Mouse (Mus musculus): ENCODE data around the gene Ogfod2. TPM values are rescaled to one million over a fixed set of nuclear protein-coding genes. Genes with fewer than 3 reads are reported as not detected.

Gene Ogfod2
- 10 to 100 TPM in 19 of 26 experiments, 1 to 10 TPM in 7; 5.4 to 44.7 (median 17.3) TPM for total RNA-seq (2018; cell fraction: chromatin; rRNA removed)
- total RNA-seq (2018; cell fraction: cytosol; rRNA removed): 10 to 100 TPM in 20 of 26 experiments, 1 to 10 TPM in 6; 5.9 to 17.9 (median 13.8) TPM
- 10 to 100 TPM in 20 of 26 experiments, 1 to 10 TPM in 6; 4.4 to 32.4 (median 16.5) TPM for total RNA-seq (2018; cell fraction: nucleus; rRNA removed)
- polyA plus RNA-seq (2018): 4.3 to 17.5 TPM (median 13.1 TPM) in 3 replicates

DNA sequence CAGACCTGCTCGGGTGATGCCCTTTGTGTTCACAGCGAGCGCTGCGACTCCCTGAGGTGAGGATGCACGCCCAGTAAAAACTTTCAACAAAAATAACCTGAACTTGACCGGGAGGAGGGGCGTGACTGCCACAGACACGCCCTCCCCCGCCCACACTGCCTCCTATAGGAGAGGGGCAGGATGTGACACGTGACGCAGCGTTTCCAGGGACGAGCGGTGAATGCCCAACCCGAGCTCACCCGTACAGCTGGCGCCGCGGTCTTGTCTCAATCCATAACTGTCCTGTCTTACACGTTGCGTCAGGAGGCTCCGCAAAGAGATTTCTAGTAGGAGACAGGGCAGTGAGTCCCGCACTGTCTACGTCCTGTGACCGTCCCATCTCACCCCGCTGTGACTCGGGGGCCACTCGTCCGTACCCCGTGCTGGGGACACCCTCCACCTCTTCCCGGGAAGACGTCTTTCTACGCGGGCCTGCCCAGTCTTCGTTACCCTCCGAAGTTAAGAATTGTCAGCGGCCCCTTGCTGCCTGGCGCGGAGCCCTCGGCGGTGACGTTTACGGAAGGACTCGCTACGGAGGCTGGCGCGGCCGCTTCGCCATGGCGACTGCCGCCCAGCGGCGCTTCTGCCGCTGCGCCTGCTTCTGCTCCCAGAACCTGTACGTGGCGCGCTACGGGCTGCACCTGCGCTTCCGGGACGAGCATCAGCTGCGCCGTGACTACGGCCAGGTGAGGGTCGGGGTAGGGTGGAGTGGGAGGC is at the start of gene Ogfod2:
Gene Ogfod2, plus strand, starts transcription at position 556 of the 756 bp plus-strand sequence.
- peak within 1 kb of the TSS; percentile 98 for H3K4me3 ChIP-seq (ENCODE audit: inconsistent target)
- H3K79me2 ChIP-seq (ENCODE audit: inconsistent target): peaks cover 14% of the 10 kb centered on the region; the same call in 1 of the 2 replicates
- H3K27ac ChIP-seq: peak within 1 kb of the TSS; percentile 83
- WGBS (ENCODE audit: missing documents): 3% methylated on average over 64 of the region's 66 CpGs
- H3K36me3 ChIP-seq (ENCODE audit: inconsistent target): no peaks in the 10 kb centered on the region

DNA sequence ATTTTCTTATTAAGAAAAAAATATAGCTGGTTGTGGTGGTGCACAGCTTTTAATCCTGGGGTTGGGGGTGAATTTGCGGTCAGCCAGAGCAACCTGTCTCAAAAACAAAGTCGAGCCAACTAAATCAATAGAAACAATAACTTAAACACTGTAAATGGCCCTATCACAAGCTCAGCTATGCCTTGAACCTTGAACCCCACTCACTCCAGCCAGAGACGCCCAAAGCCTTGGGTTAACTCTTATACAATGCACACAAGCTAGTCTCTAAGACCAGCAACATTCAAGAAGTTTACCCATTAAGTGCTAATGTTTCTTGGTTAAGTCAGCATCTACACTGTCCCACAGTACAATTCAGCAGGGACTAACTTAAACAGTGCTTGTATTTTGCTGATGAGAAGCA is 42.4 kb upstream of the Ogfod2 start:
- Histone ChIP-seq H3K36me3 (ENCODE audit: inconsistent target) (no peaks in the 10 kb centered on the region), H3K27ac (no peak overlapping the region), H3K4me3 (ENCODE audit: inconsistent target) (no peak overlapping the region), H3K79me2 (ENCODE audit: inconsistent target) (no peaks in the 10 kb centered on the region)
- WGBS (ENCODE audit: missing documents): 90% methylated on average over 3 of the region's 3 CpGs

DNA sequence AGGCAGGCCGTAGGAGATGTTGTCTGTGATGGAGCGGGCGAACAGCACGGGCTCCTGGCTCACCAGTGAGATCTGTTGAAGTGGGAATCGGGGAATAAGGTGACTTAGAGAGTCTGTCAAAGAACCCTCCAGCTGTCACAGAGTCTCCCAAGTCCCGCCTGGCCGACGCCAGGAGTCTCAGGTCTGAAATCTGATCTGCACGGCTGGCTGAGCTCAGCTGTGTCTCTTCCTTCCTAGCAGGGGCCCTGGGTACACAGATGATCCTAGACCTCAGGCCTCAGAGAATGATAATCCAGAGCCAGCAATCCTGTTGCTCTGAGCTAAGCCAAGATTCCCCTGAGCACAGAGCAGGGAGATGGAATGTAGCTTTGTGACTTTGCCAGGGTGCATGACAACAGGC is 38.4 kb upstream of the Ogfod2 start:
- H3K27ac ChIP-seq: no peak overlapping the region
- H3K4me3 ChIP-seq (ENCODE audit: inconsistent target): no peak overlapping the region
- no peaks in the 10 kb centered on the region for H3K36me3 ChIP-seq (ENCODE audit: inconsistent target)
- H3K79me2 ChIP-seq (ENCODE audit: inconsistent target): no peaks in the 10 kb centered on the region
- WGBS (ENCODE audit: missing documents): 94% methylated on average over 8 of the region's 9 CpGs

DNA sequence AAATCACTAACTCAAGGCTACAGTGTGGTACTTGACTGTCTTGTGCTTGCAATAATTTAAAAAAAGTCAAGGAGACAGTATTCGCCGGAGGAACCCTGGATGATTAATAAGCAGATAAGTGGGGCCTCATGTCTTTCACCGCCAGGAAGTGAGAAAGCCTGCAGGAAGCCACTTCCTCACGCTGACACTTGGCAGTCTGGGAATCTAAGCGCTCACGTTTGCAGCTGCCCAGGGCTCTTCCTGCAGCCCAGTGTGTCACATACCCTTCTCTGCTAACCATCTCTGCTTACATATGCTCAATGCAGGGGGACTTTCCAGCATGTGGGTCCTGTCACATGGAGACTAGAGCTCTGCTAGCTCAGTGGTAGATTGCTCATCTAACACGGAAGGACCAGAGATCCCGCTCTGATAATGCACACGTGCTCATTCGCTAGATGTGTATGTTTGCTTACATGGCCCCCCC is 37.2 kb upstream of the Ogfod2 start:
- peak overlapping the region; percentile 58 for H3K27ac ChIP-seq
- no peaks in the 10 kb centered on the region for H3K79me2 ChIP-seq (ENCODE audit: inconsistent target)
- H3K4me3 ChIP-seq (ENCODE audit: inconsistent target): no peak overlapping the region
- no peaks in the 10 kb centered on the region for H3K36me3 ChIP-seq (ENCODE audit: inconsistent target)
- 2% methylated on average over 10 of the region's 10 CpGs for WGBS (ENCODE audit: missing documents)

DNA sequence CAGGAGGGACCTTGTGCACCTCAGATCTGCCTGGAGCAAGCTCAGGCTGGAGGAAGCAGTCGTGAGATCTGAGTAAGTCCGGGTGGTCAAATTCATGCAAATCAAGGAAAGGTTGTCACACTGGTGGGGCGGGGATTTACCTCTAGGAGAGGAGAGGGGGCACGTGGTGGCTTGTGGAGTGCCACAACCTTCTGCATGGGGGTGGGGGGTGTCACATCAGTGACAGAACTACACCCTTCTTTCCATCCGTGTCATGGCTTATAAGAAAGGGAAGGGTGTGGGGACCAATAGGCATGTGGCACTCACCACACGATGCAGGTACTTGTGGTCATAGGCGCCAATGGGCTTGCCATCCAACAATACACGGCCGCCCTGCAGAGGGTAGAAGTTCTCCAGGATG is 36.4 kb upstream of the Ogfod2 start:
- Histone ChIP-seq H3K27ac (peak overlapping the region; percentile 58), H3K36me3 (ENCODE audit: inconsistent target) (no peaks in the 10 kb centered on the region), H3K79me2 (ENCODE audit: inconsistent target) (no peaks in the 10 kb centered on the region), H3K4me3 (ENCODE audit: inconsistent target) (no peak overlapping the region)
- 42% methylated on average over 9 of the region's 9 CpGs for WGBS (ENCODE audit: missing documents)

DNA sequence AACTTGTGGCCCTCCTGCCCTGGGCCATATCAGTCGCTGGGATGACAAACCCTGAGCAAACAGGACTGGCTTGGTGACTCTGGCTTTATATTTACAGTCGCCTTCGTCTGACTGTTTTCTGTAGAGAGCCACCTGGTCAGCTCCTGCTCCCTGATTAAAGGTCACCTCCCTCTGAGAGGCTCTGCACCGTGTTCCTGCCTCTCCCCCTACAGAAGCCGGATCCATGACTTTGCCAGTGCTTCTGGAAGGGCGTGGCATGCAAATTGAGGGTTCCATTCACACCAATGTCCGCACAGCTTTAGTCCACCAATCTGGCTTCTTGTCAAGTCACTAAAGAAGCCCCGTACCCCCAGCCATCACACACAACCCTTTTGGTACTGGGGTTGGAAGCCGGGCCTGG is 35.5 kb upstream of the Ogfod2 start:
- Histone ChIP-seq H3K4me3 (ENCODE audit: inconsistent target) (no peak overlapping the region), H3K36me3 (ENCODE audit: inconsistent target) (no peaks in the 10 kb centered on the region), H3K79me2 (ENCODE audit: inconsistent target) (no peaks in the 10 kb centered on the region), H3K27ac (no peak overlapping the region; the same call in 1 of the 2 replicates)
- 93% methylated on average over 9 of the region's 9 CpGs for WGBS (ENCODE audit: missing documents)

DNA sequence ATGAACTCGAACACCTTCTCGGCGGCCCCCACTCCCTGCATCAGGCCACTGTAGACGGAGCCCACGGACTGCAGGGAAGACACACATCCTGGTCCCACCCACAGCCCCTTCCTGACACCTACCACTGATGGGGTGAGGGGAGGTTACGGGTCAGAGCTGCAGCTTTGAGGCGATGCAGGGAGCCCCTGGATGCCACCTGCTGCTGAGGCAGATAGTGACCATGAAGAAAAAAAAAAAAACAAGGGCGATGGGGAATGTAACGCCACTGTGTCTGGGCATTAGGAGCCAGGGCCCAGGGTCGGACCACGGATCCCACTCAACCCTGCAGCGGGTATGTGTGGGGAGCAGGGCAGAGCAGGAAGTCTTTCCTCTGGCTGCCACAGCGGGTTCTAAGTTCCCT is 34.9 kb upstream of the Ogfod2 start:
- Histone ChIP-seq H3K27ac (no peak overlapping the region), H3K4me3 (ENCODE audit: inconsistent target) (no peak overlapping the region), H3K36me3 (ENCODE audit: inconsistent target) (no peaks in the 10 kb centered on the region), H3K79me2 (ENCODE audit: inconsistent target) (no peaks in the 10 kb centered on the region)
- 64% methylated on average over 13 of the region's 13 CpGs for WGBS (ENCODE audit: missing documents)

DNA sequence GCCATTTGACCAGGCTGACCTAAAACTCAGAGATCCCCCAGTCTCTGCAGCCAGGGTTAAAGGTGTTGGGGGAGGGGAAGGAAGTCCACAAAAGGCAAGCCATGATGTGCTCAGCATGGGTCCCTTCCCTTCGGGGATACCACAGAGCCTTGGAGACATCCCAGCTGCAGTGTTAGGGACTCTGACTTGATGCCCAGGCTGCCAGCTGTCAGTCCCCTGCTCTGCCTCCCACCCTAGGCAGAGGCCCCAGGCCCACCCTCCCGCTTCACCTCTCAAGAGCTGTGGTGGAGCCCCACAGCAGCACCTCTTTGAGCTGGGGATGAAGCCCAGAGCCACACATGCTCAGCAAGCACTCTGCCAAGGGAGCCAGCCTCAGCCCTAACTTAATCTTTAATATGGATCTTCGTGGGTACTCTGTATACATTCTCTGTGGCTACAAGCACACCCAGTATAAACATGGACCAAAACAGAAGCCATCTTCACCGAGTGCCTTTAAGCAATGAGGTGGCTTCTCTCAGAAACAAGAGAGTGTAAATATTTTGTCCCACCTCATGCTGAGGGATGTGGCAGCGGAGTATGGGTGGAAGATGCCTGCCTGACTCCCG is 34.1 kb upstream of the Ogfod2 start:
- WGBS (ENCODE audit: missing documents): 80% methylated on average over 6 of the region's 6 CpGs
- Histone ChIP-seq H3K36me3 (ENCODE audit: inconsistent target) (no peaks in the 10 kb centered on the region), H3K79me2 (ENCODE audit: inconsistent target) (no peaks in the 10 kb centered on the region), H3K27ac (no peak overlapping the region), H3K4me3 (ENCODE audit: inconsistent target) (no peak overlapping the region)

DNA sequence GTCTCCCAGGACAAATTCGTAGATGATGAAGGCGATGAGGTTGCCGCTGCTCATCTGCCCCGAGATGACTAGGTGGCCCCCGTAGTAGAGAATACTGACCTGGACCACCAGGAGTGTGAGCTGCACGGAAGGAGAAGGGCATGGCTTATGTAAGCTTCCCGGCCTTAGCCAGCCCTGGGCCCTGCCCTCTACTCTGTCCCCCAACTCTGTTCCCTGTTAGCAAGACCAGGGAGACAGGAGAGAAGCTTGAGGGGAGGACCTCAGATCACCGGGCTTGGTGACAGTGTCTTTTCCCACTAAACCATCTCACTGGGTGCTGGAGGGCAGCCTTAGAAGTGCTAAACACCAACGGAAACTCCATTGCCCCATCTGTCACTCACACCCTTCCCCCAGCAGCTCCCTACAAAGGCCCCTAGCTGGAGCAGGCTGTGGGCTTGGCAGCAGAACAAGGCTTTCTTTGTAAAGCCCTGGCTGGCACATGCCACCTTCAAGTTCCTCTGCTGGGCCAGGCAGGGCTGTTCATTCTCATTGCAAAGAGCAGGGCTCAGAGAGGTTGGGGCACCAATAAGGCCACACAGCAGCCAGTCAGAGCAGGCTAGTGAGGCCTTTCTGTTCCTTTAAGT is 33.2 kb upstream of the Ogfod2 start:
- Histone ChIP-seq H3K79me2 (ENCODE audit: inconsistent target) (no peaks in the 10 kb centered on the region), H3K36me3 (ENCODE audit: inconsistent target) (no peaks in the 10 kb centered on the region), H3K27ac (no peak overlapping the region), H3K4me3 (ENCODE audit: inconsistent target) (no peak overlapping the region)
- WGBS (ENCODE audit: missing documents): 62% methylated on average over 8 of the region's 9 CpGs

DNA sequence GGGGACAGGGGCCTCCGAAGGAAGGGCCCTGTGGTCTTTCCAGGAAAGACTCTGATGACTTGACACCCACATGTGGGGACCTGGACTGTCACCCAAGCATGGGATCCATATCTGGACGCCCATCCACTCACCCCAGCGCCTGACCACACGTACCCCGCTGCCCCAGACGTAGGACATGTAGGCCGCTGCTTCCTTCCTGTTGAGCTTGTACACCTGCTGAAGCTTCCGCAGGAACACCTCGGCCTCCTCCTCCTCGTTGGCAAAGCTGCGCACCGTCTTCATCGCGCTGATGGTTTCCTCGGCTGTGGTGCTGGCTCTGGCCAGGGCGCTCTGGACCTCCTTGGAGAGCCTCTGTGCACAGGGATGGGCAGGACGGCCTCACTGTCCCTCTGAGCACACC is 32.2 kb upstream of the Ogfod2 start:
- Histone ChIP-seq H3K27ac (no peak overlapping the region), H3K79me2 (ENCODE audit: inconsistent target) (no peaks in the 10 kb centered on the region), H3K36me3 (ENCODE audit: inconsistent target) (no peaks in the 10 kb centered on the region), H3K4me3 (ENCODE audit: inconsistent target) (no peak overlapping the region)
- WGBS (ENCODE audit: missing documents): 72% methylated on average over 17 of the region's 17 CpGs

DNA sequence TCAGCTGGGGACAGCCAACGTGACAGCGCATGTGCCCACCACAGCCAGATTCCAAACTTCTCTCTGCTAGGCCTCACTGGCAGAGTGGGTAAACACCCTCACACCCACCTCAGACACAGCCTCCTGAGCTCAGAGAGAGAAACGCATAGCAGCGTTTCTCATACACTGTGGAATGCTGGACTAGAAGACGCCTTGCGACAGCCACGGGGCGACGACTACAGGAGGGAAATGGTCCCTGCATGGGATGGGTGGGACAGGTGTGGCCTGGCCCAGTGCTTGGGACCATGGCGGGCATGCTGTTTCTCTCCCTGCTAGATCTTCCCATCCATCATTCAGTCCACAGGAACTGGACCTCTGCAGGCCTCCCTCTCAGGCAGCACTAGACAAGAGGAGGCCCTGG is 29.6 kb upstream of the Ogfod2 start:
- no peaks in the 10 kb centered on the region for H3K79me2 ChIP-seq (ENCODE audit: inconsistent target)
- no peak overlapping the region for H3K27ac ChIP-seq
- H3K4me3 ChIP-seq (ENCODE audit: inconsistent target): no peak overlapping the region
- no peaks in the 10 kb centered on the region for H3K36me3 ChIP-seq (ENCODE audit: inconsistent target)
- WGBS (ENCODE audit: missing documents): 95% methylated on average over 10 of the region's 10 CpGs

DNA sequence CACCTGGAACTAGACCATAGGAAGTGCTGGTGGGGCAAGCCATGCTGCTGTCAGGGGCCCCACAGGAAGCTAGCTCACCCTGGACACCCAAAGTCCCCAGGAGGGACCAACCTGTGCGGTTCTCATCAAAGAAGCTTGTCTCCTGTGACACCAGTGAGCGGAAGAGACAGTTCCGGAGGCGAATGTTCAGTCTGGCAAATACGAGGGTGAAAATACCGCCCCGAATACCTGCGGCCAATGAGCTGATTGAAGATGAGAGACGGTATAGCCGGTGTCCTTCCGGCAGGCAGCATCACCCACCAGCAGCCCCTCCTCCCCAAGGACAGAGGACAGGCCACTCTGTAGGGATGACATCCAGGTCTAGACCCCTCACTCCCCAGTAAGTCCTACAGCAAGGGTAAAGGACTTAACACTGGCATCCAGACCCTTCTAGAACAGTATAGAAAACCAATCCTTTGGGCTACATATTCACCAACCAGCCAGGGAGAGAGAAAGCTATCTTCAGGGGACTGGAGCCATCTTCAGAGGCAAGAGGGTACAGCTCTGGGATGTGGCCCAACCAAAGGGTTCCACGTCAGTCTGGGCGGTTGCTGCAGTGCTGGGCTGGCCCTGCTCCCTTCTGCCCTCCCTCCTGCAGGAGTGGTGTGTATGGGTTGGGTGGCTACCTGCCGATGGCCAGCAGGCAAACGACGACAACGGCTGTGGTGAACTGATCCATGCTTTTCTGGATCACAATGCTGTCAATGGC is 29.0 kb upstream of the Ogfod2 start:
- 94% methylated on average over 17 of the region's 17 CpGs for WGBS (ENCODE audit: missing documents)
- no peak overlapping the region for H3K27ac ChIP-seq

DNA sequence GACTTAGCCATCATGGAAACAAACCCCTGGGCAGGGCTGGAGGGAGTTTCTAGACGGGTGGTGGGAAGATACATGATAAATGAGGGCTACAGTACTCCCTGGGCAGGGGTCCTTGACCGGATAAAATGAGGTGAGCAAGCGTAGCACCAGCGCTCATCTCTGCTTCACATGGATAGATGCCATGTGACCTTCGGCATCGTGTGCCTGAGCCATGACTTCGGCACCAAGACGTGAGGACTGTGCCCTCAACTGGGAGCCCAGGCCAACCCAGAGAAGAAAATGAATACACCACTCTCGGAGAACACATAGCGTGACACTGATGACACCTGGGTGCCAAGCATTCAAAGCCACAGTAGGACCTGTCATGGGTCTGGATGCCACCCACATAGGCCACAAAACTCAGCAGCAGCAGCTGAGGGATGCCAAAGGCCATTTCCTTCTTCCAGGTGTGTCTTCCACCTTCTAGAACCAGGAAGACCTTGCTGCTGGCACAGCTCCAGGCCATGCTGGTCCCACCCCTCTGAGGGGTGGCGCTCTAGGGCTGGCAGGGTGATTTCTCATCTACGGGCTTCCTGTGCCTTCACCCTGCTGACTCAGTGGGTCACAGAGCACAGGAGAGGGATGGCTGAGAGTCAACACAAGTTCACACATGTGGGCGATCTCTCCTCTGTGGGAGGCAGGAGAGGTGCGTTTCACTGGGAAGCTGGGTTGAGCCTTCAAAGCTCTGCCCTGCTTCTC is 28.1 kb upstream of the Ogfod2 start:
- Histone ChIP-seq H3K4me3 (ENCODE audit: inconsistent target) (no peak overlapping the region), H3K36me3 (ENCODE audit: inconsistent target) (no peaks in the 10 kb centered on the region), H3K79me2 (ENCODE audit: inconsistent target) (no peaks in the 10 kb centered on the region), H3K27ac (no peak overlapping the region)
- 82% methylated on average over 14 of the region's 14 CpGs for WGBS (ENCODE audit: missing documents)

More for the DNA sequence above, 29.0 kb upstream of the Ogfod2 start:
- H3K36me3 ChIP-seq (ENCODE audit: inconsistent target): no peaks in the 10 kb centered on the region
- H3K4me3 ChIP-seq (ENCODE audit: inconsistent target): no peak overlapping the region
- no peaks in the 10 kb centered on the region for H3K79me2 ChIP-seq (ENCODE audit: inconsistent target)

All from macrophage (primary cell).